Comparison of ENCODE assay signal across 9 mouse cellular contexts in the genomic region with DNA sequence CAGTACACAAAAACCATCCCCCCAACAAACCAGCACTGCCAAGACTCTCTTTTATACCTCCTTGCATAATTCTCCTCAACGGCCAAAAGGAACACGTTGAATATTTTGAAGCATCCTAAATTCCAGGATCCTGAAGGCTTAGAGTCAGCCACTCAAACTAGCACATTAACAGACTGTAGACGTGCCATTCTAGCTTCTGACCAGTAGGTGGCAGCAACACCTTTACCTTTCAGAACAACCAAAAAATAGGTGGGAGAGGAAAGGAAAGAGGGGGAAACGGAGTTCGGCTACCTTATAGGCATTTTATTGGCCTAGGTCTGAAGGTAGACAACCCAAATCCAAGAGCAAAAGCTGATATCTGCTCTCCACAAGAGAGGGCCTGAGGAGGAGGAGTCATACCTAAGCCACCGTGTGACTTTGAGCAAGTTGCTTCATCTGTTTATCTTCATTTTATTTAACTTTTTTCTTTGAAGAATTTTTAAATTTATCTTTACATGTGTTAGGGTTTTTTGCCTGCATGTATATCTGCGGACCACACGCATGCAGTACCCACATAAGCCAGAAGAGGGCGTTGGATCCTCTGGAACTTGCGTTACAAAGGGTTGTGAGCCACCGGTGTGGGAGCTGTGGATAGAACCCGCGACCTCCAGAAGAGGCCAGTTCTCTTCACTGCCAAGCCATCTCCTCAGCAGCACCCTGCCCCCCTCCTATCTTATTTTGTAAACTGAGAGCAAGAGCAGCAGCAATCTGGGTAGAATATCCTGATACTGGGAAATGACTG. TPM values are rescaled to one million over a fixed set of nuclear protein-coding genes. Genes with fewer than 3 reads are reported as not detected.
DNase-seq lines count a peak whose midpoint lies in the region; ATAC-seq and TF ChIP-seq lines count a peak whose summit lies in the region.
"Had no signal": no experiment of that assay in that cellular context is flagged by ENCODE, and none has a peak within 500 bp of the region (broad histone marks: within the 10 kb centered on the region; RNA-seq: fewer than 3 reads in every experiment).

No protein-coding gene starts in this region.

- peak; percentile 78; the same call in 1 of the 2 replicates for TF ChIP-seq CTCF in testis, adult 2 months (IDR thresholded peaks at IDR 0.05; ENCODE audit: control insufficient read depth, insufficient read depth, insufficient replicate concordance, low read depth, low read length)

- DNase-seq in forebrain, embryonic 14.5 days (ENCODE audit: low spot score) = peak; percentile 87
- no peak for DNase-seq in testis, postnatal 14 days (ENCODE audit: low spot score)
- DNase-seq in embryo, embryonic 11.5 days (ENCODE audit: low read depth, low spot score) = peak; percentile 59
- peak; percentile 66 for DNase-seq in layer of hippocampus, adult 11-12 months (ENCODE audit: low spot score)
- DNase-seq in thymus, postnatal 4 days = peak; percentile 60

- H3K27me3 ChIP-seq in forebrain, embryonic 14.5 days (replicated peaks; ENCODE audit: control insufficient read depth, insufficient read depth, low read length) = peaks cover 18% of the 10 kb centered on the region
- peaks cover 57% of the 10 kb centered on the region for H3K27me3 ChIP-seq in forebrain, embryonic 12.5 days
- no peaks in the 10 kb centered on the region for H3K27me3 ChIP-seq in testis, adult 2 months (ENCODE audit: control insufficient read depth, insufficient read depth, low read length)

- H3K9me3 ChIP-seq in forebrain, embryonic 14.5 days (replicated peaks; ENCODE audit: control insufficient read depth, low read length) = no peaks in the 10 kb centered on the region
- no peaks in the 10 kb centered on the region for H3K9me3 ChIP-seq in forebrain, embryonic 12.5 days
- H3K9me3 ChIP-seq: neural tube, embryonic 12.5 days had no signal

- H3K4me2 ChIP-seq in forebrain, embryonic 14.5 days (ENCODE audit: low read length) = no peak overlapping the region
- H3K4me2 ChIP-seq in forebrain, embryonic 12.5 days = no peak overlapping the region
- H3K4me2 ChIP-seq: neural tube, embryonic 12.5 days had no signal

- 31% methylated on average over 13 of the region's 13 CpGs for WGBS in forebrain, embryonic 14.5 days
- WGBS in forebrain, embryonic 12.5 days = 30% methylated on average over 13 of the region's 13 CpGs

- no peak overlapping the region for H3K27ac ChIP-seq in forebrain, embryonic 14.5 days (ENCODE audit: low read depth, low read length)
- H3K27ac ChIP-seq in forebrain, embryonic 12.5 days = no peak overlapping the region
- no peak overlapping the region for H3K27ac ChIP-seq in testis, adult 2 months (ENCODE audit: control insufficient read depth, insufficient read depth, low read depth, low read length)
- H3K27ac ChIP-seq: neural tube, embryonic 12.5 days had no signal

- H3K36me3 ChIP-seq in forebrain, embryonic 14.5 days (ENCODE audit: control insufficient read depth, insufficient read depth, low read length) = no peaks in the 10 kb centered on the region
- H3K36me3 ChIP-seq in forebrain, embryonic 12.5 days (replicated peaks) = no peaks in the 10 kb centered on the region
- H3K36me3 ChIP-seq in testis, adult 2 months (ENCODE audit: control insufficient read depth, insufficient read depth, low read length) = no peaks in the 10 kb centered on the region
- H3K36me3 ChIP-seq: neural tube, embryonic 12.5 days had no signal

- H3K4me1 ChIP-seq in forebrain, embryonic 14.5 days (ENCODE audit: control insufficient read depth, insufficient read depth, low read length) = peaks cover 5% of the 10 kb centered on the region; the same call in 1 of the 2 replicates
- peaks cover 19% of the 10 kb centered on the region for H3K4me1 ChIP-seq in forebrain, embryonic 12.5 days
- no peaks in the 10 kb centered on the region for H3K4me1 ChIP-seq in testis, adult 2 months (ENCODE audit: control insufficient read depth, insufficient read depth, low read length)

- H3K4me3 ChIP-seq in forebrain, embryonic 14.5 days (ENCODE audit: low read depth, low read length) = no peak overlapping the region
- H3K4me3 ChIP-seq in forebrain, embryonic 12.5 days (replicated peaks) = no peak overlapping the region
- H3K4me3 ChIP-seq in testis, adult 2 months (ENCODE audit: control insufficient read depth, low read depth, low read length) = no peak overlapping the region
- H3K4me3 ChIP-seq: neural tube, embryonic 12.5 days had no signal

- ATAC-seq in forebrain, embryonic 14.5 days = 0 out of 2 replicates have a peak, but pooled peaks have one; percentile 48
- no peak for ATAC-seq in forebrain, embryonic 12.5 days (ENCODE audit: low FRiP score)
- peak; percentile 66; the same call in 1 of the 2 replicates for ATAC-seq in megakaryocyte-erythroid progenitor cell, adult 5-6 weeks (replicated peaks; ENCODE audit: low FRiP score, low TSS enrichment, poor library complexity, severe bottlenecking)

- no peak overlapping the region for H3K9ac ChIP-seq in forebrain, embryonic 14.5 days (ENCODE audit: low read length)
- no peak overlapping the region for H3K9ac ChIP-seq in forebrain, embryonic 12.5 days
- H3K9ac ChIP-seq: neural tube, embryonic 12.5 days had no signal

- no peak for TF ChIP-seq POLR2A in testis, adult 2 months (IDR thresholded peaks at IDR 0.05; ENCODE audit: control insufficient read depth, low read depth, low read length)

RNA-seq across cellular contexts. Expression of a gene that starts 5.3 kb away (rescaled TPM):
- polyA plus RNA-seq in forebrain, embryonic 14.5 days (2014; fragmentation: Nextera tagmentation; extraction: Ambion mirVana) = 0.84 and 1.0 TPM in 2 replicates
- 0.73 and 1.4 TPM in 2 replicates for polyA plus RNA-seq in forebrain, embryonic 12.5 days (2016; fragmentation: Nextera tagmentation; extraction: Ambion mirVana)
- polyA plus RNA-seq in testis, adult 2 months (2012; rRNA removed) = 0.14 and 0.36 TPM in 2 replicates
- not detected in 2 replicates for total RNA-seq in megakaryocyte-erythroid progenitor cell, adult 5-6 weeks (2014; fragmentation: Nextera tagmentation)
- not detected in 2 replicates for total RNA-seq in megakaryocyte-erythroid progenitor cell, adult 5-6 weeks (2017)

RNA-seq across cellular contexts. Expression of a gene that starts 20.0 kb away (rescaled TPM):
- polyA plus RNA-seq in forebrain, embryonic 14.5 days (2014; fragmentation: Nextera tagmentation; extraction: Ambion mirVana) = 56.7 and 93.1 TPM in 2 replicates
- polyA plus RNA-seq in forebrain, embryonic 12.5 days (2016; fragmentation: Nextera tagmentation; extraction: Ambion mirVana) = 107 and 111 TPM in 2 replicates
- polyA plus RNA-seq in testis, adult 2 months (2012; rRNA removed) = 223 and 227 TPM in 2 replicates
- 85.6 and 109 TPM in 2 replicates for total RNA-seq in megakaryocyte-erythroid progenitor cell, adult 5-6 weeks (2014; fragmentation: Nextera tagmentation)
- total RNA-seq in megakaryocyte-erythroid progenitor cell, adult 5-6 weeks (2017) = 34.5 and 41.4 TPM in 2 replicates

RNA-seq across cellular contexts. Expression of a gene that starts 24.7 kb away (rescaled TPM):
- polyA plus RNA-seq in forebrain, embryonic 14.5 days (2014; fragmentation: Nextera tagmentation; extraction: Ambion mirVana) = 11.0 and 13.6 TPM in 2 replicates
- polyA plus RNA-seq in forebrain, embryonic 12.5 days (2016; fragmentation: Nextera tagmentation; extraction: Ambion mirVana) = 41.6 and 48.3 TPM in 2 replicates
- 15.2 and 17.5 TPM in 2 replicates for polyA plus RNA-seq in testis, adult 2 months (2012; rRNA removed)
- total RNA-seq in megakaryocyte-erythroid progenitor cell, adult 5-6 weeks (2014; fragmentation: Nextera tagmentation) = 25.0 and 40.8 TPM in 2 replicates
- total RNA-seq in megakaryocyte-erythroid progenitor cell, adult 5-6 weeks (2017) = 6.6 and 37.9 TPM in 2 replicates

RNA-seq across cellular contexts. Expression of a gene that starts 38.0 kb away (rescaled TPM):
- not detected in 2 replicates for polyA plus RNA-seq in forebrain, embryonic 14.5 days (2014; fragmentation: Nextera tagmentation; extraction: Ambion mirVana)
- 0.44 and 1.3 TPM in 2 replicates for polyA plus RNA-seq in forebrain, embryonic 12.5 days (2016; fragmentation: Nextera tagmentation; extraction: Ambion mirVana)
- 0.72 and 1.0 TPM in 2 replicates for polyA plus RNA-seq in testis, adult 2 months (2012; rRNA removed)
- not detected in 2 replicates for total RNA-seq in megakaryocyte-erythroid progenitor cell, adult 5-6 weeks (2014; fragmentation: Nextera tagmentation)
- total RNA-seq in megakaryocyte-erythroid progenitor cell, adult 5-6 weeks (2017) = not detected in 2 replicates

RNA-seq across cellular contexts. Expression of a gene that starts 43.3 kb away (rescaled TPM):
- polyA plus RNA-seq in forebrain, embryonic 14.5 days (2014; fragmentation: Nextera tagmentation; extraction: Ambion mirVana) = 0.14 and 0.36 TPM in 2 replicates
- polyA plus RNA-seq in forebrain, embryonic 12.5 days (2016; fragmentation: Nextera tagmentation; extraction: Ambion mirVana) = 0.76 and 1.0 TPM in 2 replicates
- polyA plus RNA-seq in testis, adult 2 months (2012; rRNA removed) = 4.1 TPM in 2 replicates
- not detected in 2 replicates for total RNA-seq in megakaryocyte-erythroid progenitor cell, adult 5-6 weeks (2014; fragmentation: Nextera tagmentation)
- not detected in 2 replicates for total RNA-seq in megakaryocyte-erythroid progenitor cell, adult 5-6 weeks (2017)
